Mouse (Mus musculus): ENCODE measurements at regions not wholly inside any gene's neighbourhood (a gene's known extent, or its start where the extent isn't known, plus 50 kb on each side); places are given as distances from the start of the nearest gene placed in this dataset.
"Not testable (repeated sequence)": the region's sequence is repeated elsewhere in the genome, so short reads cannot be mapped to it uniquely, and the experiment has no call there.

- not testable (repeated sequence) for TF ChIP-seq EP300 (IDR thresholded peaks at IDR 0.05; ENCODE audit: insufficient read depth, low read depth, low read length); CTCF (IDR thresholded peaks at IDR 0.05; ENCODE audit: low read depth, low read length); POLR2A (IDR thresholded peaks at IDR 0.05; ENCODE audit: insufficient read depth, low read length)
These were observed 1788.8 kb upstream of the Gm8797 start for GRCm38 (mm10) chr3:3961821-3962220.

Data from ES-Bruce4 (cell line).